Mouse (Mus musculus): Measurements from ENCODE around the gene Scin. TPM values are rescaled to one million over a fixed set of nuclear protein-coding genes. Genes with fewer than 3 reads are reported as not detected.
A peak's percentile ranks its signal among the peaks of the same experiment; 100 is the strongest.

The Scin gene
- polyA plus RNA-seq, 1 experiment from 2014 or later = 0.25 TPM

- DNase-seq (ENCODE audit: low spot score) (no peak), ATAC-seq (replicated peaks; ENCODE audit: low FRiP score) (no peak)
- H3K9ac ChIP-seq (ENCODE audit: low read depth, low read length) = no peak overlapping the region
- H3K4me2 ChIP-seq = no peak overlapping the region
- H3K4me1 ChIP-seq (replicated peaks; ENCODE audit: control insufficient read depth, insufficient read depth, low read length) = no peaks in the 10 kb centered on the region
- WGBS = 79% methylated on average over 5 of the region's 5 CpGs
- H3K9me3 ChIP-seq (ENCODE audit: control insufficient read depth, low read length) = no peaks in the 10 kb centered on the region
- no peaks in the 10 kb centered on the region for H3K27me3 ChIP-seq (replicated peaks; ENCODE audit: control insufficient read depth, insufficient read depth, low read length)
- no peaks in the 10 kb centered on the region for H3K36me3 ChIP-seq (ENCODE audit: control insufficient read depth, insufficient read depth, low read length)
- no peak overlapping the region for H3K4me3 ChIP-seq (ENCODE audit: low read depth, low read length)
- no peak overlapping the region for H3K27ac ChIP-seq (ENCODE audit: low read depth, low read length)
Measured at GRCm38 (mm10) chr12:40116214-40116613, 17.8 kb downstream of the Scin start.

- no peaks in the 10 kb centered on the region for H3K9me3 ChIP-seq (ENCODE audit: control insufficient read depth, low read length)
- no peak for DNase-seq (ENCODE audit: low spot score)
- no peaks in the 10 kb centered on the region for H3K4me1 ChIP-seq (replicated peaks; ENCODE audit: control insufficient read depth, insufficient read depth, low read length)
- no peaks in the 10 kb centered on the region for H3K27me3 ChIP-seq (replicated peaks; ENCODE audit: control insufficient read depth, insufficient read depth, low read length)
- WGBS = 82% methylated on average over 4 of the region's 4 CpGs
- H3K4me2 ChIP-seq = no peak overlapping the region
- no peak for ATAC-seq (replicated peaks; ENCODE audit: low FRiP score)
- no peak overlapping the region for H3K27ac ChIP-seq (ENCODE audit: low read depth, low read length)
- no peaks in the 10 kb centered on the region for H3K36me3 ChIP-seq (ENCODE audit: control insufficient read depth, insufficient read depth, low read length)
- no peak overlapping the region for H3K9ac ChIP-seq (ENCODE audit: low read depth, low read length)
- no peak overlapping the region for H3K4me3 ChIP-seq (ENCODE audit: low read depth, low read length)
Measured at GRCm38 (mm10) chr12:40114883-40115282, 19.1 kb downstream of the Scin start.

GRCm38 (mm10) chr12:40114020-40114419, 20.0 kb downstream of the Scin start:
- no peaks in the 10 kb centered on the region for H3K36me3 ChIP-seq (ENCODE audit: control insufficient read depth, insufficient read depth, low read length)
- H3K4me1 ChIP-seq (replicated peaks; ENCODE audit: control insufficient read depth, insufficient read depth, low read length) = no peaks in the 10 kb centered on the region
- no peaks in the 10 kb centered on the region for H3K27me3 ChIP-seq (replicated peaks; ENCODE audit: control insufficient read depth, insufficient read depth, low read length)
- H3K9ac ChIP-seq (ENCODE audit: low read depth, low read length) = no peak overlapping the region
- DNase-seq (ENCODE audit: low spot score) (no peak), ATAC-seq (replicated peaks; ENCODE audit: low FRiP score) (no peak)
- H3K27ac ChIP-seq (ENCODE audit: low read depth, low read length) = no peak overlapping the region
- 77% methylated on average over 3 of the region's 3 CpGs for WGBS
- no peak overlapping the region for H3K4me3 ChIP-seq (ENCODE audit: low read depth, low read length)
- H3K4me2 ChIP-seq = no peak overlapping the region
- no peaks in the 10 kb centered on the region for H3K9me3 ChIP-seq (ENCODE audit: control insufficient read depth, low read length)

GRCm38 (mm10) chr12:40113605-40114004, 20.4 kb downstream of the Scin start:
- Histone ChIP-seq H3K36me3 (ENCODE audit: control insufficient read depth, insufficient read depth, low read length) (no peaks in the 10 kb centered on the region), H3K27ac (ENCODE audit: low read depth, low read length) (no peak overlapping the region), H3K4me3 (ENCODE audit: low read depth, low read length) (no peak overlapping the region), H3K4me1 (replicated peaks; ENCODE audit: control insufficient read depth, insufficient read depth, low read length) (no peaks in the 10 kb centered on the region), H3K4me2 (no peak overlapping the region), H3K9ac (ENCODE audit: low read depth, low read length) (no peak overlapping the region), H3K9me3 (ENCODE audit: control insufficient read depth, low read length) (no peaks in the 10 kb centered on the region), H3K27me3 (replicated peaks; ENCODE audit: control insufficient read depth, insufficient read depth, low read length) (no peaks in the 10 kb centered on the region)
- no peak for DNase-seq (ENCODE audit: low spot score)
- no peak for ATAC-seq (replicated peaks; ENCODE audit: low FRiP score)
- 62% methylated on average over 2 of the region's 2 CpGs for WGBS

GRCm38 (mm10) chr12:40109227-40109626, 24.8 kb downstream of the Scin start:
- Histone ChIP-seq H3K4me3 (ENCODE audit: low read depth, low read length) (no peak overlapping the region), H3K27ac (ENCODE audit: low read depth, low read length) (no peak overlapping the region), H3K9me3 (ENCODE audit: control insufficient read depth, low read length) (no peaks in the 10 kb centered on the region), H3K4me2 (no peak overlapping the region), H3K27me3 (replicated peaks; ENCODE audit: control insufficient read depth, insufficient read depth, low read length) (no peaks in the 10 kb centered on the region), H3K4me1 (replicated peaks; ENCODE audit: control insufficient read depth, insufficient read depth, low read length) (no peaks in the 10 kb centered on the region), H3K36me3 (ENCODE audit: control insufficient read depth, insufficient read depth, low read length) (no peaks in the 10 kb centered on the region), H3K9ac (ENCODE audit: low read depth, low read length) (no peak overlapping the region)
- 77% methylated on average over 1 of the region's 1 CpGs for WGBS
- ATAC-seq (replicated peaks; ENCODE audit: low FRiP score) (no peak), DNase-seq (ENCODE audit: low spot score) (no peak)

- Histone ChIP-seq H3K4me1 (replicated peaks; ENCODE audit: control insufficient read depth, insufficient read depth, low read length) (no peaks in the 10 kb centered on the region), H3K4me3 (ENCODE audit: low read depth, low read length) (no peak overlapping the region), H3K4me2 (no peak overlapping the region), H3K36me3 (ENCODE audit: control insufficient read depth, insufficient read depth, low read length) (no peaks in the 10 kb centered on the region), H3K9me3 (ENCODE audit: control insufficient read depth, low read length) (no peaks in the 10 kb centered on the region), H3K27me3 (replicated peaks; ENCODE audit: control insufficient read depth, insufficient read depth, low read length) (no peaks in the 10 kb centered on the region), H3K27ac (ENCODE audit: low read depth, low read length) (no peak overlapping the region), H3K9ac (ENCODE audit: low read depth, low read length) (no peak overlapping the region)
- DNase-seq (ENCODE audit: low spot score) = no peak
- WGBS = 51% methylated on average over 2 of the region's 2 CpGs
- ATAC-seq (replicated peaks; ENCODE audit: low FRiP score) = no peak
Measured at GRCm38 (mm10) chr12:40108143-40108542, 25.9 kb downstream of the Scin start.

- H3K4me3 ChIP-seq (ENCODE audit: low read depth, low read length) = no peak overlapping the region
- H3K27ac ChIP-seq (ENCODE audit: low read depth, low read length) = no peak overlapping the region
- H3K9me3 ChIP-seq (ENCODE audit: control insufficient read depth, low read length) = no peaks in the 10 kb centered on the region
- WGBS = 47% methylated on average over 5 of the region's 5 CpGs
- DNase-seq (ENCODE audit: low spot score) (no peak), ATAC-seq (replicated peaks; ENCODE audit: low FRiP score) (0 out of 2 replicates have a peak, but pooled peaks have one; percentile 34)
- no peaks in the 10 kb centered on the region for H3K36me3 ChIP-seq (ENCODE audit: control insufficient read depth, insufficient read depth, low read length)
- no peaks in the 10 kb centered on the region for H3K27me3 ChIP-seq (replicated peaks; ENCODE audit: control insufficient read depth, insufficient read depth, low read length)
- H3K4me1 ChIP-seq (replicated peaks; ENCODE audit: control insufficient read depth, insufficient read depth, low read length) = no peaks in the 10 kb centered on the region
- H3K9ac ChIP-seq (ENCODE audit: low read depth, low read length) = no peak overlapping the region
- H3K4me2 ChIP-seq = no peak overlapping the region
Measured at GRCm38 (mm10) chr12:40106874-40107273, 27.2 kb downstream of the Scin start.

- H3K4me3 ChIP-seq (ENCODE audit: low read depth, low read length) = no peak overlapping the region
- H3K4me2 ChIP-seq = no peak overlapping the region
- no peaks in the 10 kb centered on the region for H3K36me3 ChIP-seq (ENCODE audit: control insufficient read depth, insufficient read depth, low read length)
- WGBS = 58% methylated on average over 2 of the region's 2 CpGs
- H3K4me1 ChIP-seq (replicated peaks; ENCODE audit: control insufficient read depth, insufficient read depth, low read length) = no peaks in the 10 kb centered on the region
- H3K27ac ChIP-seq (ENCODE audit: low read depth, low read length) = no peak overlapping the region
- no peak overlapping the region for H3K9ac ChIP-seq (ENCODE audit: low read depth, low read length)
- H3K9me3 ChIP-seq (ENCODE audit: control insufficient read depth, low read length) = no peaks in the 10 kb centered on the region
- DNase-seq (ENCODE audit: low spot score) (no peak), ATAC-seq (replicated peaks; ENCODE audit: low FRiP score) (no peak)
- H3K27me3 ChIP-seq (replicated peaks; ENCODE audit: control insufficient read depth, insufficient read depth, low read length) = no peaks in the 10 kb centered on the region
Measured at GRCm38 (mm10) chr12:40104750-40105149, 29.3 kb downstream of the Scin start.

GRCm38 (mm10) chr12:40102359-40102758, 31.7 kb downstream of the Scin start:
- Histone ChIP-seq H3K4me1 (replicated peaks; ENCODE audit: control insufficient read depth, insufficient read depth, low read length) (no peaks in the 10 kb centered on the region), H3K27ac (ENCODE audit: low read depth, low read length) (no peak overlapping the region)
- 82% methylated on average over 2 of the region's 2 CpGs for WGBS

More at GRCm38 (mm10) chr12:40102359-40102758, 31.7 kb downstream of the Scin start:
- Histone ChIP-seq H3K9ac (ENCODE audit: low read depth, low read length) (no peak overlapping the region), H3K9me3 (ENCODE audit: control insufficient read depth, low read length) (no peaks in the 10 kb centered on the region), H3K36me3 (ENCODE audit: control insufficient read depth, insufficient read depth, low read length) (no peaks in the 10 kb centered on the region), H3K4me3 (ENCODE audit: low read depth, low read length) (no peak overlapping the region), H3K27me3 (replicated peaks; ENCODE audit: control insufficient read depth, insufficient read depth, low read length) (no peaks in the 10 kb centered on the region), H3K4me2 (no peak overlapping the region)
- ATAC-seq (replicated peaks; ENCODE audit: low FRiP score) = no peak
- DNase-seq (ENCODE audit: low spot score) = no peak
